Mouse (Mus musculus): Measurements from ENCODE around the gene Cbr2. TPM values are rescaled to one million over a fixed set of nuclear protein-coding genes. Genes with fewer than 3 reads are reported as not detected.

Gene Cbr2
- total and polyA plus RNA-seq, 3 experiments, result not detected

GRCm38 (mm10) chr11:120727169-120727527, 4.8 kb downstream of the Cbr2 start, which contains the start of gene Dcxr:
Dcxr (minus strand) TSS chr11:120727281.
- peak; percentile 96 for DNase-seq (ENCODE audit: low read depth, low spot score)
- no peaks in the 10 kb centered on the region for H3K27me3 ChIP-seq (ENCODE audit: control insufficient read depth in 1 of 2, insufficient read depth in 2 of 2, low read length in 2 of 2)
- H3K27ac ChIP-seq (ENCODE audit: control insufficient read depth, low read depth, low read length), result no peak within 1 kb of the TSS
- H3K4me3 ChIP-seq (ENCODE audit: control insufficient read depth in 1 of 2, insufficient read depth in 1 of 2, low read depth in 2 of 2, low read length in 2 of 2), result peak within 1 kb of the TSS; percentile 92
- no peaks in the 10 kb centered on the region for H3K9me3 ChIP-seq (replicated peaks; ENCODE audit: insufficient read depth, low read length)
- H3K4me1 ChIP-seq (ENCODE audit: control insufficient read depth in 1 of 2, insufficient read depth in 2 of 2, low read length in 2 of 2), result peaks cover 0 to 4% of the 10 kb centered on the region in 2 experiments; a peak in 1 of 4 replicates
- peak within 1 kb of the TSS; percentile 74 for H3K9ac ChIP-seq (ENCODE audit: control insufficient read depth, low read depth, low read length, poor library complexity, severe bottlenecking)
- TF ChIP-seq MYB (IDR thresholded peaks at IDR 0.05; ENCODE audit: low read depth, low read length) (no peak), MXI1 (IDR thresholded peaks at IDR 0.05; ENCODE audit: low read depth, low read length) (peak; percentile 58; the same call in 1 of the 2 replicates), HCFC1 (IDR thresholded peaks at IDR 0.05; ENCODE audit: low read depth, low read length) (no peak), RAD21 (IDR thresholded peaks at IDR 0.05; ENCODE audit: low read depth, low read length) (peak; percentile 40), POLR2AphosphoS5 (IDR thresholded peaks at IDR 0.05; ENCODE audit: borderline replicate concordance, low read depth, low read length) (no peak), SIN3A (IDR thresholded peaks at IDR 0.05; ENCODE audit: low read length) (peak; percentile 48), POLR2A (IDR thresholded peaks at IDR 0.05; ENCODE audit: control insufficient read depth in 1 of 2, insufficient read depth in 1 of 2, low read depth in 1 of 2, low read length in 2 of 2, poor library complexity in 1 of 2) (peak; percentile 35 to 64; a peak in 1 of 4 replicates), MAZ (IDR thresholded peaks at IDR 0.05; ENCODE audit: low read depth, low read length) (no peak), ZC3H11A (IDR thresholded peaks at IDR 0.05; ENCODE audit: low read depth, low read length) (no peak; the same call in 1 of the 2 replicates), CHD2 (IDR thresholded peaks at IDR 0.05; ENCODE audit: low read length) (no peak), EP300 (IDR thresholded peaks at IDR 0.05; ENCODE audit: low read depth in 1 of 2, low read length in 2 of 2) (no peak; a peak in 1 of 4 replicates), NELFE (IDR thresholded peaks at IDR 0.05; ENCODE audit: low read depth, low read length) (no peak; the same call in 1 of the 2 replicates), MEF2A (IDR thresholded peaks at IDR 0.05; ENCODE audit: extremely low read depth, insufficient replicate concordance, low read depth, low read length, poor library complexity, severe bottlenecking) (no peak), GABPA (IDR thresholded peaks at IDR 0.05; ENCODE audit: low read depth, low read length) (no peak), TBP (IDR thresholded peaks at IDR 0.05; ENCODE audit: low read depth, low read length) (peak; percentile 66; the same call in 1 of the 2 replicates), ELF1 (IDR thresholded peaks at IDR 0.05; ENCODE audit: low read depth, low read length) (peak; percentile 86), CTCF (IDR thresholded peaks at IDR 0.05 in 2 of 3, conservative IDR thresholded peaks at IDR 0.05 in 1 of 3; ENCODE audit: control insufficient read depth in 1 of 3, insufficient read depth in 1 of 3, low read depth in 2 of 3, low read length in 3 of 3, poor library complexity in 1 of 3, severe bottlenecking in 1 of 3) (peak; percentile 18 to 59 (median 23); a peak in 4 of 6 replicates), MAFK (IDR thresholded peaks at IDR 0.05; ENCODE audit: borderline replicate concordance, low read depth, low read length) (no peak), ZNF384 (IDR thresholded peaks at IDR 0.05; ENCODE audit: low read depth, low read length) (no peak), USF2 (IDR thresholded peaks at IDR 0.05; ENCODE audit: borderline replicate concordance in 1 of 2, insufficient read depth in 1 of 2, low read depth in 1 of 2, low read length in 2 of 2) (no peak), MYC (IDR thresholded peaks at IDR 0.05; ENCODE audit: low read depth, low read length) (no peak), MAX (IDR thresholded peaks at IDR 0.05; ENCODE audit: low read length) (no peak), TAL1 (IDR thresholded peaks at IDR 0.05; ENCODE audit: low read length) (no peak), SMC3 (IDR thresholded peaks at IDR 0.05; ENCODE audit: low read depth, low read length) (peak; percentile 35), KAT2A (conservative IDR thresholded peaks at IDR 0.05; ENCODE audit: low read depth, low read length) (no peak), GATA1 (IDR thresholded peaks at IDR 0.05; ENCODE audit: low read depth, low read length) (no peak), E2F4 (IDR thresholded peaks at IDR 0.05; ENCODE audit: borderline replicate concordance, low read depth, low read length) (no peak), USF1 (IDR thresholded peaks at IDR 0.05; ENCODE audit: low read depth, low read length) (peak; percentile 74), ETS1 (IDR thresholded peaks at IDR 0.05; ENCODE audit: low read depth, low read length) (no peak), UBTF (IDR thresholded peaks at IDR 0.05; ENCODE audit: borderline replicate concordance, insufficient read depth, low read depth, low read length) (no peak), TCF12 (IDR thresholded peaks at IDR 0.05; ENCODE audit: low read depth, low read length) (0 out of 2 replicates have a peak, but pooled peaks have one; percentile 8), ZKSCAN1 (IDR thresholded peaks at IDR 0.05; ENCODE audit: low read depth, low read length) (no peak)
- H3K36me3 ChIP-seq (ENCODE audit: control insufficient read depth in 1 of 2, insufficient read depth in 2 of 2, low read length in 2 of 2), result no peaks in the 10 kb centered on the region
- no peaks in the 10 kb centered on the region for H3K79me2 ChIP-seq (ENCODE audit: control insufficient read depth, insufficient read depth, low read length, poor library complexity)
